Mouse (Mus musculus) kidney, adult 2 months (tissue): Measurements from ENCODE around the gene Pim1. TPM values are rescaled to one million over a fixed set of nuclear protein-coding genes. Genes with fewer than 3 reads are reported as not detected.

Experiments
- DNase-seq: peaks from one replicate; pipeline ENCODE4 v3.0.0; 2021
- H3K27ac ChIP-seq: fragments of 200-500 bp; 2 replicates; pipeline ENCODE4 v1.5.1; 2012; ENCODE audit warnings: low read depth, low read length, control low read depth, inconsistent platforms; ENCODE audit not compliant: insufficient read depth
- H3K27me3 ChIP-seq: fragments of 200-500 bp; replicated peaks from 2 replicates; pipeline ENCODE4 v1.6.1; 2012; ENCODE audit warnings: mild to moderate bottlenecking, moderate library complexity, low read length, inconsistent platforms; ENCODE audit not compliant: control insufficient read depth, insufficient read depth
- H3K36me3 ChIP-seq: fragments of 200-500 bp; 2 replicates; pipeline ENCODE4 v1.6.1; 2012; ENCODE audit warnings: mild to moderate bottlenecking, moderate library complexity, low read length, inconsistent platforms; ENCODE audit not compliant: control insufficient read depth, insufficient read depth
- H3K4me1 ChIP-seq: fragments of 200-500 bp; 2 replicates; pipeline ENCODE4 v1.6.1; 2011; ENCODE audit warnings: low read length; ENCODE audit not compliant: control insufficient read depth, insufficient read depth
- H3K4me3 ChIP-seq: fragments of 200-500 bp; 2 replicates; pipeline ENCODE4 v1.5.1; 2011; ENCODE audit warnings: mild to moderate bottlenecking, low read depth, low read length, control low read depth; ENCODE audit not compliant: insufficient read depth
- CTCF ChIP-seq: fragments of 200-500 bp; conservative IDR thresholded peaks from 2 replicates; pipeline ENCODE4 v1.5.1; 2011; ENCODE audit warnings: low read depth, mild to moderate bottlenecking, control low read depth, low read length, moderate library complexity, mixed read lengths; ENCODE audit not compliant: insufficient read depth, insufficient read length
- POLR2A ChIP-seq: fragments of 200-500 bp; IDR thresholded peaks from one replicate; pipeline ENCODE4 v1.6.1; 2011; ENCODE audit warnings: low read depth, low read length, control low read depth
- WGBS: fragments of 180-500 bp; shearing (Covaris S2); methylation state at CpG from one replicate; pipeline ENCODE4 v1.1.7; 2018; 5-methylcytosine and 5-hydroxymethylcytosine counted together
- polyA plus RNA-seq: library from polyadenylated mRNA; depleted of rRNA; stranded (reverse); fragments of >200 nt; gene quantifications from 2 replicates; pipeline ENCODE4 v1.2.3, GENCODE M21; 2012

Pim1 gene
- polyA plus RNA-seq, 1 experiment = 18.8 TPM

DNA sequence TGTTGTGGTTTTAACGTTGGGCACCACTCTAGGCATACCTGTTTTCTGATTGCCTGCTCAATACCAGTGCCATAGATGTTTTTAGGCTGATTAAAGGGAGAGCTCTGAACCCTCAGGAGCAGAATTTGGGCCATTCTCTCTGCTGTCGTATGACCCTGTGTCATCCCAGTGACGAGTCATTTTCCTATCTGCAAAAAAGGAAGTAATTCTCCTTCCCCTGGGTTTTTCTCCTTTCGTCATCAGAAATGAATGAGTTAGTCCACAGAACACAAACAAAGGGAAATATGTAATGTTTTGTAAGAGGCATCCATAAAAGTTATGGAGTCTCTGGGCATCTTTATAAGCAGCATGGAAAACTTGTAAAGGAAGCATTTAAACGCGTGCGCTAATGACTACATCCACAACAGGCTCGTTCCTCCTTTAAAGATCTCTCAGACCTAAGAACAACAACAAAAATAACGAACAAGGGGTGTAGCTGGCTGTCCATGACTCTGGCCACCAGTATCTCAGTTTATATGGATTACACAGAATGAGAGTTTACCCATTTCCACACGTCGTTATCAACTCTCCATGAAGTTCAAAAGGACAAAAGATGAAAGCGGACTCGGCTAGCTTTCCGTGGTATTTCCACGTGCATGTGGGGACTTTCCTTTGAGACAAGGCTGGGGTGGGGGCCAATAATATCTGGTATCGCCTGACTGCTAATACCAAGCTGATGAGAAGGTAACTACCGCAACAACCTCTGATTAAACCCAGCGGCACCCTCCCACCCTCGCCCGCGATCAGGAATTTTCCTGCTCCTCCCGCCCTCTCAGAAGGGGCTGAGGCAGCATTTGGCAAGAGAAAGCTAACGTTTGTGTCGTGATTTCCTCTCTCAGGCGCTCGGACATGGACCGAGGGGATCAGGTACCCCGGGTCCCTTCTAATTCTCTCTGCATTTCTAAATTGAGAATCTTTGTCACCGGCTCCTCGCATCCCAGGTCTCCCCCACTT lies 1.3 kb upstream of the Pim1 start:
- Histone ChIP-seq H3K27ac (peak overlapping the region; percentile 89), H3K27me3 (no peaks in the 10 kb centered on the region), H3K4me1 (peaks cover 11% of the 10 kb centered on the region; the same call in 1 of the 2 replicates), H3K4me3 (peak overlapping the region; percentile 56), H3K36me3 (no peaks in the 10 kb centered on the region; the same call in 1 of the 2 replicates)
- WGBS = 11% methylated on average over 30 of the region's 30 CpGs
- TF ChIP-seq POLR2A = no peak
- no peak for TF ChIP-seq CTCF
- peak; percentile 58 for DNase-seq

DNA sequence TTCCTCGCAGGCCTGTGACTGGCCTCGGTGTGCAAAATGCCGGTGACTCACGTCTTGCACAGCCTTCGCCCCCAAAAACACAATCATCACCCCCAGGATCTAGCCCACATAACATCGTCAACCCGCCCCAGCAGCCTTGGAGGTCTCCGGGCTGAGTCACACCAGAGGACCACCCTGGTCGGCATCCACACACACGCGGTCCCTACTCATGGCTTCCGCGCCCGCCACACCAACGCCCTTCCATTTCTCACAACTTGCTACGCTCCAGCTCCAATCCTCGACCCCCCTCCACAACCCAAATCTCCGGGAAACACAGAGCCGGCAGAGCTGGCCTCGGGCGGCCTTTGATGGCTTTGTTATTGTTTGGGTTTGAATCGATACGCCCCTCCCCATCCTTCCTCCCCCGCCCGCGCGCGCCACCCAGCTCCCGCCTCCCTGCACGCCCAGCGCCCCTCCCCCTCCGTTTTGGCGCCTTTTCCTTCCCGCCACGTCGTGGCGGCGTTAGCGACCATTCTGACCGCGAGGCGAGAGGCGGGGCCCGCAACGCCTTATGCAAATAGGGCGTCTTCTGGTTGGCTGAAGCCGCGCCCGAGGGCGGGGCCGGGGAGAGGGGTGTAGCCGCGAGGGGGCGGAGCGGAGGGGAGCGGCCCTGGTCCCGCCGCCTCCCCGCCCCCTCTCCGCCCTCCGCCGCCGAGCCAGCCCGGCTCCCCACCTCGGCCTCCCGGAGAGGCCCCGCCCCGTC lies 411 bp upstream of the Pim1 start:
- H3K27ac ChIP-seq = peak overlapping the region; percentile 89
- no peak for TF ChIP-seq CTCF
- TF ChIP-seq POLR2A = no peak
- under 1% methylated on average over 63 of the region's 68 CpGs for WGBS
- no peaks in the 10 kb centered on the region for H3K27me3 ChIP-seq
- H3K36me3 ChIP-seq = no peaks in the 10 kb centered on the region; the same call in none of the 2 replicates
- H3K4me3 ChIP-seq = peak overlapping the region; percentile 56
- DNase-seq = peak; percentile 99
- peaks cover 11% of the 10 kb centered on the region; the same call in 1 of the 2 replicates for H3K4me1 ChIP-seq

GRCm38 (mm10) chr17:29491591-29492268 lies 1.2 kb downstream of the Pim1 start:
- DNase-seq = peak; percentile 90
- TF ChIP-seq CTCF (no peak), POLR2A (no peak)
- H3K4me3 ChIP-seq = peak overlapping the region; percentile 67
- peaks cover 11% of the 10 kb centered on the region; the same call in 1 of the 2 replicates for H3K4me1 ChIP-seq
- under 1% methylated on average over 48 of the region's 48 CpGs for WGBS
- H3K36me3 ChIP-seq = no peaks in the 10 kb centered on the region; the same call in none of the 2 replicates
- no peaks in the 10 kb centered on the region for H3K27me3 ChIP-seq
- H3K27ac ChIP-seq = peak overlapping the region; percentile 82

GRCm38 (mm10) chr17:29492269-29493191 lies 2.0 kb downstream of the Pim1 start:
- no peaks in the 10 kb centered on the region; the same call in none of the 2 replicates for H3K36me3 ChIP-seq
- peak; percentile 80 for TF ChIP-seq CTCF
- no peak for TF ChIP-seq POLR2A
- H3K4me3 ChIP-seq = peak overlapping the region; percentile 67
- WGBS = 1% methylated on average over 22 of the region's 22 CpGs
- H3K4me1 ChIP-seq = peaks cover 11% of the 10 kb centered on the region; the same call in 1 of the 2 replicates
- peak overlapping the region; percentile 82 for H3K27ac ChIP-seq
- DNase-seq = peak; percentile 84
- H3K27me3 ChIP-seq = no peaks in the 10 kb centered on the region

DNA sequence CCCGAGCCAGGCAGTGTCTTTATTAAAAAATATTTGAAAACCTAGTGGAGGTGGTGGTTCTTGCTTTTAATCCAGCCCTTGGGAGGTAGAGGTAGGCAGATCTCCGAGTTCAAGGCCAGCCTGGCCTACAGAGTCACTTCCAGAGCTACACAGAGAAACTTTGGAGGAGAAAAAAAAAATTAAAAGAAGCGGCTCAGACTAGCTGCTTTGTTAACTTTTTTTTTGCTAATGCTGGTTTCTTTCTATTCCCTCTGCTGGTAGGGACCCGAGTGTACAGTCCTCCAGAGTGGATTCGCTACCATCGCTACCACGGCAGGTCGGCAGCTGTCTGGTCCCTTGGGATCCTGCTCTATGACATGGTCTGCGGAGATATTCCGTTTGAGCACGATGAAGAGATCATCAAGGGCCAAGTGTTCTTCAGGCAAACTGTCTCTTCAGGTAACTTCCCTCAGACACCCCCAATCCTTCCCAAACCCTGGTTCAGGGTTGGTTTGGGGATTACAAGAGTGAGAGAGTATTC lies 3.0 kb downstream of the Pim1 start:
- Histone ChIP-seq H3K36me3 (no peaks in the 10 kb centered on the region; the same call in none of the 2 replicates), H3K4me3 (no peak overlapping the region), H3K4me1 (peaks cover 9% of the 10 kb centered on the region; the same call in 1 of the 2 replicates), H3K27ac (peak overlapping the region; percentile 79; the same call in 1 of the 2 replicates), H3K27me3 (no peaks in the 10 kb centered on the region)
- TF ChIP-seq CTCF = no peak
- TF ChIP-seq POLR2A = no peak
- no peak for DNase-seq
- WGBS = 74% methylated on average over 11 of the region's 11 CpGs
